Mouse (Mus musculus): ENCODE measurements around the gene Stfa3. TPM values are rescaled to one million over a fixed set of nuclear protein-coding genes. Genes with fewer than 3 reads are reported as not detected.
"Not testable (repeated sequence)": the region's sequence is repeated elsewhere in the genome, so short reads cannot be mapped to it uniquely, and the experiment has no call there.

Gene Stfa3
- polyA plus RNA-seq, 1 experiment from 2014 or later, result 213 TPM

- ATAC-seq, result no peak
- H3K36me3 ChIP-seq (replicated peaks; ENCODE audit: insufficient read depth, low read length), result no peaks in the 10 kb centered on the region
Measured at GRCm38 (mm10) chr16:36465436-36465835, 10.2 kb upstream of the Stfa3 start.

GRCm38 (mm10) chr16:36464076-36464475 is 8.9 kb upstream of the Stfa3 start:
- 65% methylated on average over 4 of the region's 4 CpGs for WGBS (ENCODE audit: insufficient replicate concordance)
- Histone ChIP-seq H3K27ac (ENCODE audit: low read depth) (no peak overlapping the region), H3K4me1 (ENCODE audit: insufficient read depth) (no peaks in the 10 kb centered on the region), H3K4me2 (ENCODE audit: low read depth, low read length) (no peak overlapping the region), H3K9me3 (ENCODE audit: low read length) (peaks cover 2% of the 10 kb centered on the region; the same call in 1 of the 2 replicates), H3K27me3 (ENCODE audit: insufficient read depth, low read length) (no peaks in the 10 kb centered on the region), H3K9ac (replicated peaks) (no peak overlapping the region), H3K36me3 (replicated peaks; ENCODE audit: insufficient read depth, low read length) (no peaks in the 10 kb centered on the region), H3K4me3 (ENCODE audit: low read depth, low read length) (no peak overlapping the region)
- DNase-seq (no peak), ATAC-seq (no peak)
- no peak for TF ChIP-seq EP300 (IDR thresholded peaks at IDR 0.05; ENCODE audit: low read depth)
- no peak for TF ChIP-seq CTCF (IDR thresholded peaks at IDR 0.05; ENCODE audit: low read depth)

More at GRCm38 (mm10) chr16:36465436-36465835, 10.2 kb upstream of the Stfa3 start:
- TF ChIP-seq CTCF (IDR thresholded peaks at IDR 0.05; ENCODE audit: low read depth), result no peak
- 0 out of 2 replicates have a peak, but pooled peaks have one; percentile 32 for TF ChIP-seq EP300 (IDR thresholded peaks at IDR 0.05; ENCODE audit: low read depth)
- Histone ChIP-seq H3K9ac (replicated peaks) (no peak overlapping the region), H3K27me3 (ENCODE audit: insufficient read depth, low read length) (no peaks in the 10 kb centered on the region), H3K4me1 (ENCODE audit: insufficient read depth) (no peaks in the 10 kb centered on the region), H3K4me2 (ENCODE audit: low read depth, low read length) (0 out of 2 replicates have a peak overlapping the region, but pooled peaks have one; percentile 4), H3K4me3 (ENCODE audit: low read depth, low read length) (no peak overlapping the region), H3K27ac (ENCODE audit: low read depth) (0 out of 2 replicates have a peak overlapping the region, but pooled peaks have one; percentile 26), H3K9me3 (ENCODE audit: low read length) (peaks cover 2% of the 10 kb centered on the region; the same call in 1 of the 2 replicates)
- WGBS (ENCODE audit: insufficient replicate concordance), result 70% methylated on average over 3 of the region's 3 CpGs
- DNase-seq, result peak; percentile 23

DNA sequence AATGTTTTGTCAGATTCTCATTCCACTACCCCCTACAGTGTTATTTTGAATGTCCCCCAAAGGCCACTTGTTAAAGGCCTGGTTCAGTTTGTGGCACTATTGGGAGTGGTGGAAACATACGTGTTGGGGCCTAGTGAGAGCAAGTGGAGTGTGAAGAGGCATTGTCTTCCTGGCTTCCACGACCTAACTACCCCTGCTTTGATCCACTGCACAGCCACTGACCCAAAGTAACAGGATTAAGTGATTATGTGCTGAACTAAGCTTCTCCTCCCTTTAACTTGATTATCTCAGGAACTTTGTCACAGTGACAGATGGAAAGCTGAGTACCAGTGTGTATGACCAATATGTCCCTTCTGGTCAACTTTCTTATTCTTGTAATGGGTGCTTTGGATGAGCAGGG is 5.2 kb upstream of the Stfa3 start:
- Histone ChIP-seq H3K27me3 (ENCODE audit: insufficient read depth, low read length) (no peaks in the 10 kb centered on the region), H3K4me3 (ENCODE audit: low read depth, low read length) (no peak overlapping the region), H3K27ac (ENCODE audit: low read depth) (no peak overlapping the region), H3K9me3 (ENCODE audit: low read length) (no peaks in the 10 kb centered on the region), H3K36me3 (replicated peaks; ENCODE audit: insufficient read depth, low read length) (no peaks in the 10 kb centered on the region), H3K9ac (replicated peaks) (no peak overlapping the region), H3K4me1 (ENCODE audit: insufficient read depth) (no peaks in the 10 kb centered on the region), H3K4me2 (ENCODE audit: low read depth, low read length) (no peak overlapping the region)
- DNase-seq, result no peak
- TF ChIP-seq CTCF (IDR thresholded peaks at IDR 0.05; ENCODE audit: low read depth), result no peak
- 40% methylated on average over 2 of the region's 2 CpGs for WGBS (ENCODE audit: insufficient replicate concordance)
- ATAC-seq, result no peak

GRCm38 (mm10) chr16:36420979-36421378 is 34.2 kb downstream of the Stfa3 start:
- ATAC-seq; DNase-seq; H3K4me1 ChIP-seq (ENCODE audit: insufficient read depth); H3K9ac ChIP-seq (replicated peaks); H3K4me2 ChIP-seq (ENCODE audit: low read depth, low read length); H3K9me3 ChIP-seq (ENCODE audit: low read length); H3K36me3 ChIP-seq (replicated peaks; ENCODE audit: insufficient read depth, low read length); H3K4me3 ChIP-seq (ENCODE audit: low read depth, low read length); H3K27me3 ChIP-seq (ENCODE audit: insufficient read depth, low read length): not testable (repeated sequence)
- WGBS (ENCODE audit: insufficient replicate concordance), result 38% methylated on average over 1 of the region's 1 CpGs
- peak overlapping the region; percentile 23; the same call in 1 of the 2 replicates for H3K27ac ChIP-seq (ENCODE audit: low read depth)
- TF ChIP-seq EP300 (IDR thresholded peaks at IDR 0.05; ENCODE audit: low read depth), result peak; percentile 59

DNA sequence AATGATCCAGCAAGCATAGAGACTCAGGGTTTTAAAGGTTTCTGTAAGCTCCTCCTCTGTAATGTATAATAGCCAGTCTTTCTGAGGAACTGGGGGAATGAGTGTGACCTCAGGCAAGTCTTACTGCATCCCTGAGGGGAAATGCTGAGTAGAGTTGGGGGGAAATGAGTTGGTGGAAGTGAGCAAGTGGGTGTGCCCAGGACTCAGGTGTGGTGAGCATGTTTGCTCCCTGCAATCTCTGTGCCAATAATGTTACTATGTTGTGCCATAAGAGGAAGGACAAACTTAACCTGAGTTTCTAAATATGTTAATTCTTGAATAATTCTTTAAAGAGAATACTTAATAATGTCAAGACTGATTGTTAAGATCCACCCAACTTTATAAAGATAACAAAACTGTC is 46.8 kb downstream of the Stfa3 start, which contains the start of gene Stfa2:
Stfa2 (minus strand) TSS at position 101 of the 400 bp plus-strand sequence.
- H3K27me3 ChIP-seq (ENCODE audit: insufficient read depth, low read length), result no peaks in the 10 kb centered on the region
- H3K4me3 ChIP-seq (ENCODE audit: low read depth, low read length), result peak within 1 kb of the TSS; percentile 19; the same call in 1 of the 2 replicates
- no peaks in the 10 kb centered on the region for H3K9me3 ChIP-seq (ENCODE audit: low read length)
- H3K4me2 ChIP-seq (ENCODE audit: low read depth, low read length), result no peak within 1 kb of the TSS
- no peak within 1 kb of the TSS for H3K9ac ChIP-seq (replicated peaks)
- no peaks in the 10 kb centered on the region for H3K36me3 ChIP-seq (replicated peaks; ENCODE audit: insufficient read depth, low read length)
- DNase-seq, result peak; percentile 18
- TF ChIP-seq EP300 (IDR thresholded peaks at IDR 0.05; ENCODE audit: low read depth) (peak; percentile 51), CTCF (IDR thresholded peaks at IDR 0.05; ENCODE audit: low read depth) (no peak)
- H3K27ac ChIP-seq (ENCODE audit: low read depth), result peak within 1 kb of the TSS; percentile 55
- ATAC-seq, result peak; percentile 45; the same call in 1 of the 2 replicates
- no peaks in the 10 kb centered on the region for H3K4me1 ChIP-seq (ENCODE audit: insufficient read depth)

Other genes with a start within 250 kb of the Stfa3 start
- gene Gm5416, start 245.0 kb downstream of the Stfa3 start, polyA plus RNA-seq (2015; fragmentation: Nextera tagmentation; extraction: Ambion mirVana), result 9.4 and 11.8 TPM in 2 replicates
- gene 2010005H15Rik, start 233.9 kb downstream of the Stfa3 start, polyA plus RNA-seq (2015; fragmentation: Nextera tagmentation; extraction: Ambion mirVana), result 103 and 110 TPM in 2 replicates
- 1,279 and 1,387 TPM in 2 replicates for gene Stfa1, start 178.4 kb downstream of the Stfa3 start, polyA plus RNA-seq (2015; fragmentation: Nextera tagmentation; extraction: Ambion mirVana)
- gene BC117090, start 121.1 kb downstream of the Stfa3 start, polyA plus RNA-seq (2015; fragmentation: Nextera tagmentation; extraction: Ambion mirVana), result 4.2 and 4.3 TPM in 2 replicates
- gene BC100530, start 87.6 kb downstream of the Stfa3 start, polyA plus RNA-seq (2015; fragmentation: Nextera tagmentation; extraction: Ambion mirVana), result 1,035 and 1,094 TPM in 2 replicates
- gene Stfa2, start 46.9 kb downstream of the Stfa3 start, polyA plus RNA-seq (2015; fragmentation: Nextera tagmentation; extraction: Ambion mirVana), result 154 and 162 TPM in 2 replicates
- gene Casr, start 106.7 kb upstream of the Stfa3 start, polyA plus RNA-seq (2015; fragmentation: Nextera tagmentation; extraction: Ambion mirVana), result 0.04 TPM in 1 of 2 replicates, not detected in the other
- 7.7 and 9.3 TPM in 2 replicates for gene Cd86, start 210.7 kb upstream of the Stfa3 start, polyA plus RNA-seq (2015; fragmentation: Nextera tagmentation; extraction: Ambion mirVana)
- gene Ildr1, start 238.6 kb upstream of the Stfa3 start, polyA plus RNA-seq (2015; fragmentation: Nextera tagmentation; extraction: Ambion mirVana), result 0.19 and 0.30 TPM in 2 replicates